Mouse (Mus musculus): Measurements from ENCODE around the gene Pex7.

DNA sequence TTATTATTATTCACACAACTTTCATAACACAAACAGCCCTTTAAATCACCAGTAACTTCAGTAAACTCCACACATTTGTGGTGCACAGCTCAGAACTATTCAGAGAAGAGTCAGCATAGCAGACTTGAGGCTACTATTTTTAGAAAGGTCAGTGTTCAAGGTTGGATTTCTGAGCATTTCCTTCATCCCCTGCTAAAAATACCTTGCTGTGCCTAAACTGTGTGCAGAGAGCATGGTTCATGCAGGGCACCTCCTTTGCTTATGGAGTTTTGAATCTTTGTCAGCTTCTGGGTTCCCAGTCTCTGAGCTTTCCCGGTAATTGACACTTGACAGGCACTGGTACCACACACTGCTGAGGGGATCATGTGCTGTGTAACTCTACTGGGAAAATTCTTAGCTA lies 20.7 kb upstream of the Pex7 start:
- TF ChIP-seq POLR2A (IDR thresholded peaks at IDR 0.05; ENCODE audit: borderline replicate concordance, control insufficient read depth, low read depth, low read length) (no peak), CTCF (IDR thresholded peaks at IDR 0.05; ENCODE audit: control insufficient read depth, insufficient read depth, low read length) (no peak)

Measured in bone marrow, adult 2 months (tissue).